Mouse (Mus musculus): ENCODE results near the gene Elf2.

- TF ChIP-seq CTCF (conservative IDR thresholded peaks at IDR 0.05; ENCODE audit: low read length): no peak
- TF ChIP-seq POU5F1 (IDR thresholded peaks at IDR 0.05; ENCODE audit: borderline replicate concordance, low read length): no peak
Observed at GRCm38 (mm10) chr3:51322326-51322725, 18.1 kb downstream of the Elf2 start.

Measured in E14TG2a.4 (cell line).